Mouse (Mus musculus) olfactory bulb, adult 2 months (tissue): ENCODE measurements around the gene Cyp2c69.
"Not testable (repeated sequence)": the region's sequence is repeated elsewhere in the genome, so short reads cannot be mapped to it uniquely, and the experiment has no call there.

Source experiments
- CTCF ChIP-seq: fragments of 200-500 bp; IDR thresholded peaks from 2 replicates; pipeline ENCODE4 v1.5.1; 2012; ENCODE audit warnings: low read depth, mild to moderate bottlenecking, low read length, moderate library complexity; ENCODE audit not compliant: insufficient read depth
- POLR2A ChIP-seq: fragments of 200-500 bp; IDR thresholded peaks from 2 replicates; pipeline ENCODE4 v1.6.1; 2012; ENCODE audit warnings: mild to moderate bottlenecking, low read depth, low read length, moderate library complexity; ENCODE audit not compliant: insufficient read depth

- TF ChIP-seq CTCF, POLR2A: not testable (repeated sequence)
Observed at GRCm38 (mm10) chr19:39886699-39887098, at the start of gene Cyp2c69.
